Mouse (Mus musculus) adrenal gland, postnatal 14 days (tissue): ENCODE measurements around the gene Ctla4. TPM values are rescaled to one million over a fixed set of nuclear protein-coding genes. Genes with fewer than 3 reads are reported as not detected.

ENCODE experiments used
- DNase-seq: peaks from one replicate; pipeline ENCODE4 v3.0.0; 2021; ENCODE audit warnings: mixed read lengths
- total RNA-seq: library from RNA; stranded (reverse); gene quantifications from 2 replicates; pipeline ENCODE4 v1.2.3, GENCODE M21; 2021

The Ctla4 gene
- total RNA-seq, 1 experiment from 2014 or later = 0.52 TPM

- DNase-seq = no peak
Measured at GRCm38 (mm10) chr1:60929036-60929435, 42.2 kb downstream of the Ctla4 start.

- no peak for DNase-seq
Measured at GRCm38 (mm10) chr1:60930397-60930796, 43.6 kb downstream of the Ctla4 start.

GRCm38 (mm10) chr1:60935968-60936581 lies 49.3 kb downstream of the Ctla4 start:
- DNase-seq = no peak

- no peak for DNase-seq
Measured at GRCm38 (mm10) chr1:60936963-60937711, 50.3 kb downstream of the Ctla4 start.

- DNase-seq = no peak
Measured at GRCm38 (mm10) chr1:60938256-60938655, 51.5 kb downstream of the Ctla4 start.

- DNase-seq = no peak
Measured at GRCm38 (mm10) chr1:60938974-60939373, 52.2 kb downstream of the Ctla4 start.

GRCm38 (mm10) chr1:60940023-60940422 lies 53.2 kb downstream of the Ctla4 start:
- DNase-seq = no peak

- DNase-seq = no peak
Measured at GRCm38 (mm10) chr1:60940620-60941019, 53.8 kb downstream of the Ctla4 start.

- DNase-seq = no peak
Measured at GRCm38 (mm10) chr1:60941056-60942048, 54.6 kb downstream of the Ctla4 start.

GRCm38 (mm10) chr1:60942921-60943320 lies 56.1 kb downstream of the Ctla4 start:
- DNase-seq = no peak

GRCm38 (mm10) chr1:60945633-60946401 lies 59.0 kb downstream of the Ctla4 start:
- DNase-seq = no peak

- DNase-seq = no peak
Measured at GRCm38 (mm10) chr1:60948112-60948511, 61.3 kb downstream of the Ctla4 start.

GRCm38 (mm10) chr1:60952958-60953357 lies 66.2 kb downstream of the Ctla4 start:
- DNase-seq = no peak

GRCm38 (mm10) chr1:60953686-60954085 lies 66.9 kb downstream of the Ctla4 start:
- no peak for DNase-seq

- no peak for DNase-seq
Measured at GRCm38 (mm10) chr1:60954759-60955158, 68.0 kb downstream of the Ctla4 start.

GRCm38 (mm10) chr1:60955186-60955585 lies 68.4 kb downstream of the Ctla4 start:
- DNase-seq = no peak

- DNase-seq = no peak
Measured at GRCm38 (mm10) chr1:60956196-60956595, 69.4 kb downstream of the Ctla4 start.

GRCm38 (mm10) chr1:60958287-60958686 lies 71.5 kb downstream of the Ctla4 start:
- DNase-seq = no peak

GRCm38 (mm10) chr1:60959246-60959645 lies 72.4 kb downstream of the Ctla4 start:
- DNase-seq = no peak

GRCm38 (mm10) chr1:60960451-60960850 lies 73.7 kb downstream of the Ctla4 start:
- DNase-seq = peak; percentile 19

GRCm38 (mm10) chr1:60961080-60961479 lies 74.3 kb downstream of the Ctla4 start:
- DNase-seq = peak; percentile 75

- no peak for DNase-seq
Measured at GRCm38 (mm10) chr1:60962095-60962494, 75.3 kb downstream of the Ctla4 start.
